Mouse (Mus musculus) bone marrow, adult 2 months (tissue): ENCODE measurements around the gene Gm10073. TPM values are rescaled to one million over a fixed set of nuclear protein-coding genes. Genes with fewer than 3 reads are reported as not detected.

Experiments
- H3K27ac ChIP-seq: fragments of 200-500 bp; 2 replicates; pipeline ENCODE4 v1.5.1; 2012; ENCODE audit warnings: low read depth, mild to moderate bottlenecking, control low read depth, inconsistent platforms, low read length; ENCODE audit not compliant: control insufficient read depth, poor library complexity, insufficient read depth
- H3K4me1 ChIP-seq: fragments of 200-500 bp; 2 replicates; pipeline ENCODE4 v1.6.1; 2011; ENCODE audit warnings: low read length; ENCODE audit not compliant: control insufficient read depth, insufficient read depth
- H3K4me3 ChIP-seq: fragments of 200-500 bp; replicated peaks from 2 replicates; pipeline ENCODE3; 2011; ENCODE audit warnings: mild to moderate bottlenecking, low read depth, low read length, control low read depth; ENCODE audit not compliant: control insufficient read depth
- CTCF ChIP-seq: fragments of 200-500 bp; IDR thresholded peaks from 2 replicates; pipeline ENCODE4 v1.5.1; 2011; ENCODE audit warnings: low read length, control low read depth; ENCODE audit not compliant: control insufficient read depth, insufficient read depth
- POLR2A ChIP-seq: fragments of 200-500 bp; IDR thresholded peaks from 2 replicates; pipeline ENCODE4 v1.6.1; 2011; ENCODE audit warnings: low read depth, mild to moderate bottlenecking, control low read depth, low read length, borderline replicate concordance; ENCODE audit not compliant: control insufficient read depth
- WGBS: fragments of 180-500 bp; shearing (Covaris S2); methylation state at CpG from one replicate; pipeline ENCODE4 v1.1.7; 2018; 5-methylcytosine and 5-hydroxymethylcytosine counted together
- polyA plus RNA-seq: library from polyadenylated mRNA; stranded (reverse); fragments of >200 nt; gene quantifications from 2 replicates; pipeline ENCODE4 v1.2.4, GENCODE M21; 2011; ENCODE audit warnings: low replicate concordance; ENCODE audit not compliant: missing spikeins, insufficient read depth, insufficient read length

Gene Gm10073
- polyA plus RNA-seq, 1 experiment: 98.4 TPM

DNA sequence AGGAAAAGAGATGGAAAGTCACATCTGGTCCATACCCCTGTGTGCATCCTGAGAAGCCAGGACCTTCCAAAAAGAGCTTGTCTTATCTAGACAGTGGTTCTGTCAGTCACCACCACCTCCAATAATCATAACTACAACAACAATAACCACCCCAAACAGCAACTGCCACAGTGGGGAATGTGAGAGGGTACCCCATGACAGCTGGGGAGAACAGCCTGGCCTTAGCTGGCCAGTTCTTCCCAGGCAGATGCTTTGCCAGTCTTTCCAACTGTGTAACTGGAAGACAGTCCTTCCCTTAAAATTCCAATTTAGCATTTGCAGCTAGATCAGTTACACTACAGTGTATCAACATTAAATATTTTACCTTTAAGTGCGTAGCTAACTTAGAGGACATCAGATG, 22.4 kb downstream of the Gm10073 start:
- no peak for TF ChIP-seq POLR2A
- TF ChIP-seq CTCF: no peak
- 94% methylated on average over 1 of the region's 1 CpGs for WGBS

DNA sequence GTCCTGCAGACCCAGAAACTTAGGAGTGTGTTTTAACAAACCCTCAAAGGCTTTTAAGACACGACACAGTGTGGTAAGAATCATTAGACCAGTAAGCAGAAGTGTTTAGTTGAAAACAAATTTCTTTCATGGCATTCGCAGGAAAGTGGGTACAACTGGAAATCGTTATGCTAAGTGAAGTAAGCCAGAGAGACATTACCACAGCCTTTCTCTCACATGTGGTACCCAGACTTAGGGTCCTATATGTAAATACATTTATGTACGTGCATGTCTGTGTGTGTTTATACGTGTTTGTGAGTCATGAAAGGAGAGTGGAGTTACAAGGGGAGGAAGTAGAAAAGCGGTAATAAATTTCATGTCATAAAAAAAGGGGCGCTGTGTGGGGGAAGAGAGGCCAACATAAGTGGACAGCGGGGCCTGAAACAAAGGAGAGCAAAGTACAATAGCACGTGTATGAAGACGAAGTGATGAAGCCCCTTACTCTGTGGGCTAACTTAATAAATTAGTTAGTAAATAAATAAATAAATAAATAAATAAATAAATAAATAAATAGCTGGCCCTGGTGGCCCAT, 24.8 kb downstream of the Gm10073 start:
- WGBS: 17% methylated on average over 10 of the region's 10 CpGs
- TF ChIP-seq CTCF (no peak), POLR2A (no peak)
- no peaks in the 10 kb centered on the region for H3K4me1 ChIP-seq
- no peak overlapping the region for H3K4me3 ChIP-seq
- H3K27ac ChIP-seq: no peak overlapping the region

More for the DNA sequence above, 22.4 kb downstream of the Gm10073 start:
- H3K4me3 ChIP-seq: no peak overlapping the region
- no peak overlapping the region for H3K27ac ChIP-seq
- no peaks in the 10 kb centered on the region for H3K4me1 ChIP-seq

DNA sequence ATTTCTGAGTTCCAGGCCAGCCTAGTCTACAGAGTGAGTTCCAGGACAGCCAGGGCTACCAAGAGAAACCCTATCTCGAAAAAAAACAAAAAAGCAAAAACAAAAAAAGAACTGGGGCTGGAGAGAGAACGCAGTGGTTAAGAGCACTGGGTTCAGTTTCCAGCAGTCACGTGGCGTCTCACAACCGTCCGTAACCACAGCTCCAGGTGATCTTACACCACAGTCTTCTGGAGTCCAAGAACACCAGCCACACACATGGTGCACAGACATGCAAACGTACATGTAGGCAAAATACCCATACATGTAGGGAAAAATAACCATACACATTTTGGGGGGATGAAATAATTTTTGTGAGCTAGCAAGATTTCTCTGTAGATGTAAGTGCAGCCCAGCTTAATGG, 26.5 kb downstream of the Gm10073 start:
- TF ChIP-seq CTCF: no peak
- TF ChIP-seq POLR2A: no peak
- 21% methylated on average over 7 of the region's 7 CpGs for WGBS
- H3K4me1 ChIP-seq: no peaks in the 10 kb centered on the region
- no peak overlapping the region for H3K27ac ChIP-seq
- H3K4me3 ChIP-seq: no peak overlapping the region

DNA sequence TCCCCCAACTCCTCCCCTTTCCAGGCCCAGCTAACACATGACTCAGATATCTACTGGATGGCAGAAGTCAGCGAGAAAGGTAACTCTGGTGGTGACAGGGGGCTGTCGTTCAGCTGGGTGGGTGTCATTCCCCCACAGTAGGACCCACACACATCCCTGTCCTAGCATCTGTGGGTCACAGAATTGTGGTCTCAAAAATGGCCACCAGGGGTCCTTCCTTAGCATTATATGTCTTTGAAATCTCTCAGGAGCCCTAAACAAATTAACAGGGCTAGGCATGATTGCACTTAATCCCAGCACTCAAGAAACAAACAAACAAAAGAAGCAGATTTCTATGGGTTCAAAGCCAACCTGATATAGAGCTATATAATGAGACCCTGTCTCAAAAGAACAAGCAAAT, 28.1 kb downstream of the Gm10073 start:
- Histone ChIP-seq H3K4me3 (no peak overlapping the region), H3K27ac (no peak overlapping the region), H3K4me1 (no peaks in the 10 kb centered on the region)
- 43% methylated on average over 2 of the region's 2 CpGs for WGBS
- no peak for TF ChIP-seq CTCF
- TF ChIP-seq POLR2A: no peak

DNA sequence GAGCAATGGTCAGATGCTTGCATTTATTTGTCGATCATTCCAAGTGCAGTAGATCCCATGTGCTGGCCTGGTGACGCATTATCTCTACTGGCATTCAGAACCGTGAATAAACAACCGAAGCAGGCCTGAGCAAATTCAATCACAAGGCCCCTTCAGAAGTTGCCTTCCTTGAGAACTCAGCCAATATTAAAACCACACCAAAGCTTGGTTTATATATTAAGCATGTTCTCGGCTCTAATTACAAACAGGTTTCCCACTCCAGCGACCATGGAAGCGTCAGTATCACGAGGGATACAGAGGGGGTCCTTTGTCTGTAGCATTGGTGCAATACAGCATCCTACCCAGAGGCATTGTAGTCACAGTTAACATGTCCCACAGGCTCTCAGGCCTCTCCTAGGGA, 30.2 kb downstream of the Gm10073 start:
- Histone ChIP-seq H3K4me1 (no peaks in the 10 kb centered on the region), H3K4me3 (no peak overlapping the region), H3K27ac (no peak overlapping the region)
- TF ChIP-seq POLR2A (no peak), CTCF (no peak)
- WGBS: 82% methylated on average over 8 of the region's 8 CpGs

DNA sequence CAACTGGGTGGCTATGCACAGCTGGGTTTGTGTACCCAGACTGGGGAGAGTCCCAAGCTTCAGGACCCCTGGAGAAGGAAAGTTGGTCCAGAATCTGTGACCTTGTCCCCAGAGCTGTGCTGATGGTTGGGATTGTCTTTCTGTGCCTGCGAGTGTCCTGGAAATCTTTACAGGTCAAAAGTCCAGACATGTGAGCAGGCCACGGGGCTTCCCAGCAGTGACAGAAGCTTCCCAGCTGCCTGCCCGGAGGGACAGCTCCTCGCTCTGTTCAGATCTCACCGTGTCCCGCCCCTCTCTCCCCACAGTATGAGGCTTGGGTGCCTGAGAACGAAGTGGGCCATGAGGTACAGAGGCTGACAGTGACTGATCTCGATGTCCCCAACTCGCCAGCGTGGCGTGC, 32.3 kb downstream of the Gm10073 start:
- TF ChIP-seq CTCF (no peak), POLR2A (no peak)
- Histone ChIP-seq H3K4me3 (no peak overlapping the region), H3K4me1 (no peaks in the 10 kb centered on the region), H3K27ac (no peak overlapping the region)
- 81% methylated on average over 11 of the region's 11 CpGs for WGBS

DNA sequence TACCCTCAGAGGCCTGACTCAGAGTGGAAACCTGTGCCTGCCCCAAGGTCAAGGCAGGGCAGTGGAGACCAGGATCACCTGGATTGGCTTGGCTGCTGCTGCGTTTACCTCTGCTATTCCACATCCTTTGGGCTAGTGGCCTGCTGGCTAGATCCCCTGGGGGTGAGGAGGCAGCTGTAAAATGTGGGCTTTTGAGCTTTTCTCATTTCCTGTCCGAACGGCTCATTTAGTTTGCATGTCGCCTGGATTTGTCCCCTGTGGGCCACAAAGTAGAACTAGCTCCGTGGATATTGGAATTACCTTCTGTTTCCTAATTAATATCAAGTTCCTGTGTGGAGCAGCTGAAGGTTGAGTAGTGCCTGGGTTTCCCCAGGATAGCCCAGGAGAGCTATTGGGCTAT, 34.1 kb downstream of the Gm10073 start:
- 64% methylated on average over 5 of the region's 5 CpGs for WGBS

DNA sequence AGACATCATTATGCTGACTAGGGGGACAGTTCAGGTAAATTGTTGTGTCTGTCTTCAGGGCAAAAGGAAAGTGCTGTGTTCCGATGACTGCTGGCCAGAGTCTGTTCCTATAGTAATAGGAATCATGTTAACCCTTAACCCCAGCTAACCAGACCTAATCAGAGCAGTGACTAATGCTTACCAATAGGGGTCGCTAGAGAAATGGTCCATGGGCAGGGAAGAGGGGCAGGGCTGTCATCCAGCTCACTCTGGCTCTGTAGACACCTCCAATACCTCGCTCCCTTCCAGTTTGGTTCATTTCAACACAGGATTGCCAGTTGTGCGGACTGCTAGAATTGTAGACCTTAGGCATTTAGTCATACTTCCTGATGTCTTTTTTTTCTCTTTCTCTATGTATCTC, 37.8 kb downstream of the Gm10073 start:
- Histone ChIP-seq H3K27ac (no peak overlapping the region), H3K4me3 (no peak overlapping the region), H3K4me1 (no peaks in the 10 kb centered on the region)
- WGBS: 55% methylated on average over 4 of the region's 4 CpGs
- TF ChIP-seq POLR2A (no peak), CTCF (peak; percentile 37; the same call in 1 of the 2 replicates)

More for the DNA sequence above, 34.1 kb downstream of the Gm10073 start:
- Histone ChIP-seq H3K27ac (no peak overlapping the region), H3K4me3 (no peak overlapping the region), H3K4me1 (no peaks in the 10 kb centered on the region)
- TF ChIP-seq CTCF (no peak), POLR2A (no peak)

DNA sequence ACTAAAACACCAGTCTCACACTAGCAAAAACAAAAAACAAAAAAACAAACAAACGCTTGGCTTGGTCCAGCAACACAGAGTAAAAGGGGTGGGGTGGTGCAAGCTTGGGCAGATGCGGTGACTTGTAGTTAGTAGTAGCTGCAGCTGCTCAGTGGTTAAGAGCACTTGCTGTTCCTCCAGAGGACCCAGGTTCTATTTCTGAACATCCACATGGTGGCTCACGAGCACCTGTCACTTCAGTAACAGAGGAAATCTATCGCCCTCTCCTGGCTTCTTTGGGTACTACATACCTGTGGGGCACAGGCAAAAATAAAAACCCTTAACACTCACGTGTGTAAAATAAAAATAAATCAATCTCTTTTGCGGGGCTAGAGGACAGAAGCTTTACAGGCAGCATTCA, 38.8 kb downstream of the Gm10073 start:
- 19% methylated on average over 6 of the region's 6 CpGs for WGBS
- TF ChIP-seq CTCF (peak; percentile 44; the same call in 1 of the 2 replicates), POLR2A (no peak)
- Histone ChIP-seq H3K27ac (no peak overlapping the region), H3K4me3 (no peak overlapping the region), H3K4me1 (no peaks in the 10 kb centered on the region)
